Mouse (Mus musculus): ENCODE measurements at regions not wholly inside any gene's neighbourhood (a gene's known extent, or its start where the extent isn't known, plus 50 kb on each side); places are given as distances from the start of the nearest gene placed in this dataset.

GRCm38 (mm10) chr13:31178964-31179363 lies 205.0 kb downstream of the Gm5447 start:
- TF ChIP-seq CTCF (IDR thresholded peaks at IDR 0.05; ENCODE audit: borderline replicate concordance, insufficient read depth, low read length) (no peak), POLR2A (IDR thresholded peaks at IDR 0.05; ENCODE audit: low read depth, low read length) (no peak)
